Mouse (Mus musculus): ENCODE data around the gene Stxbp6. TPM values are rescaled to one million over a fixed set of nuclear protein-coding genes. Genes with fewer than 3 reads are reported as not detected.

Gene Stxbp6
- total and polyA plus RNA-seq, 3 experiments = not detected

GRCm38 (mm10) chr12:44928456-44928855 is 146.1 kb downstream of the Stxbp6 start:
- H3K36me3 ChIP-seq (replicated peaks in 1 of 2; ENCODE audit: control insufficient read depth in 1 of 2, insufficient read depth in 1 of 2, low read length in 1 of 2) = no peaks in the 10 kb centered on the region
- H3K79me2 ChIP-seq (replicated peaks; ENCODE audit: control insufficient read depth, extremely low read depth, insufficient read depth, poor library complexity, severe bottlenecking) = no peaks in the 10 kb centered on the region
- TF ChIP-seq CHD2 (IDR thresholded peaks at IDR 0.05; ENCODE audit: low read length) = no peak
- TF ChIP-seq SIN3A (IDR thresholded peaks at IDR 0.05; ENCODE audit: low read length) = no peak
- no peak for TF ChIP-seq JUN (IDR thresholded peaks at IDR 0.05; ENCODE audit: insufficient read depth, low read depth, low read length)
- no peak for TF ChIP-seq POLR2AphosphoS2 (IDR thresholded peaks at IDR 0.05; ENCODE audit: low read depth, low read length)
- TF ChIP-seq USF2 (conservative IDR thresholded peaks at IDR 0.05; ENCODE audit: low read depth, low read length) = no peak
- TF ChIP-seq POLR2A (IDR thresholded peaks at IDR 0.05; ENCODE audit: low read depth, low read length) = no peak
- TF ChIP-seq CHD1 (IDR thresholded peaks at IDR 0.05; ENCODE audit: low read depth, low read length) = no peak
- TF ChIP-seq MAX (IDR thresholded peaks at IDR 0.05; ENCODE audit: low read length) = no peak
- no peak for TF ChIP-seq UBTF (IDR thresholded peaks at IDR 0.05; ENCODE audit: low read depth, low read length)
- TF ChIP-seq EP300 (IDR thresholded peaks at IDR 0.05; ENCODE audit: low read length) = no peak
- no peak for TF ChIP-seq ZMIZ1 (IDR thresholded peaks at IDR 0.05; ENCODE audit: low read depth, low read length)
- TF ChIP-seq MAFK (IDR thresholded peaks at IDR 0.05; ENCODE audit: insufficient replicate concordance, low read length) = no peak
- no peak for TF ChIP-seq USF1 (IDR thresholded peaks at IDR 0.05; ENCODE audit: low read depth, low read length)
- no peak for TF ChIP-seq JUND (conservative IDR thresholded peaks at IDR 0.05; ENCODE audit: low read depth, low read length)
- TF ChIP-seq IRF4 (IDR thresholded peaks at IDR 0.05; ENCODE audit: low read depth, low read length) = no peak
- no peak for TF ChIP-seq MEF2A (IDR thresholded peaks at IDR 0.05; ENCODE audit: borderline replicate concordance, low read depth, low read length)
- no peak for TF ChIP-seq ELF1 (IDR thresholded peaks at IDR 0.05; ENCODE audit: low read depth, low read length)
- TF ChIP-seq PAX5 (IDR thresholded peaks at IDR 0.05; ENCODE audit: low read length) = no peak
- in situ Hi-C loops (cut with MboI; ENCODE audit: low pct_ligation_motif_present, low pct_unique_long_range_greater_than_20kb, low sequenced_read_pairs) (no loop called here), dilution Hi-C loops (cut with MboI; ENCODE audit: extremely low pct_ligation_motif_present, extremely low pct_unique_long_range_greater_than_20kb, low sequenced_read_pairs) (no loop called here)
- peaks cover 66% of the 10 kb centered on the region for H3K9me3 ChIP-seq (replicated peaks; ENCODE audit: low read length)
- H3K27ac ChIP-seq (ENCODE audit: insufficient read depth, low read depth) = no peak overlapping the region
- DNase-seq (ENCODE audit: extremely low read depth) = no peak
- no peaks in the 10 kb centered on the region for H3K4me1 ChIP-seq (ENCODE audit: control insufficient read depth in 1 of 2, insufficient read depth in 2 of 2)
- no peaks in the 10 kb centered on the region for H3K27me3 ChIP-seq (replicated peaks)
- H3K4me3 ChIP-seq (replicated peaks in 1 of 3; ENCODE audit: low read depth in 2 of 3, low read length in 2 of 3, poor library complexity in 1 of 3) = no peak overlapping the region
- no peak overlapping the region for H3K9ac ChIP-seq (ENCODE audit: insufficient read depth, low read depth)
- H3K4me2 ChIP-seq (ENCODE audit: insufficient read depth, low read depth, poor library complexity, severe bottlenecking) = no peak overlapping the region

- no peaks in the 10 kb centered on the region for H3K36me3 ChIP-seq (replicated peaks in 1 of 2; ENCODE audit: control insufficient read depth in 1 of 2, insufficient read depth in 1 of 2, low read length in 1 of 2)
- in situ Hi-C loops (cut with MboI; ENCODE audit: low pct_ligation_motif_present, low pct_unique_long_range_greater_than_20kb, low sequenced_read_pairs) (no loop called here), dilution Hi-C loops (cut with MboI; ENCODE audit: extremely low pct_ligation_motif_present, extremely low pct_unique_long_range_greater_than_20kb, low sequenced_read_pairs) (no loop called here)
- DNase-seq (ENCODE audit: extremely low read depth) = no peak
- no peak overlapping the region for H3K27ac ChIP-seq (ENCODE audit: insufficient read depth, low read depth)
- no peaks in the 10 kb centered on the region for H3K4me1 ChIP-seq (ENCODE audit: control insufficient read depth in 1 of 2, insufficient read depth in 2 of 2)
- peaks cover 55% of the 10 kb centered on the region for H3K9me3 ChIP-seq (replicated peaks; ENCODE audit: low read length)
- no peaks in the 10 kb centered on the region for H3K79me2 ChIP-seq (replicated peaks; ENCODE audit: control insufficient read depth, extremely low read depth, insufficient read depth, poor library complexity, severe bottlenecking)
- H3K9ac ChIP-seq (ENCODE audit: insufficient read depth, low read depth) = no peak overlapping the region
- no peak for TF ChIP-seq ETS1 (conservative IDR thresholded peaks at IDR 0.05; ENCODE audit: low read depth, low read length)
- TF ChIP-seq PAX5 (IDR thresholded peaks at IDR 0.05; ENCODE audit: low read length) = no peak
- no peaks in the 10 kb centered on the region for H3K27me3 ChIP-seq (replicated peaks)
- no peak overlapping the region for H3K4me2 ChIP-seq (ENCODE audit: insufficient read depth, low read depth, poor library complexity, severe bottlenecking)
- H3K4me3 ChIP-seq (replicated peaks in 1 of 3; ENCODE audit: low read depth in 2 of 3, low read length in 2 of 3, poor library complexity in 1 of 3) = no peak overlapping the region
Measured at GRCm38 (mm10) chr12:44925901-44926300, 148.6 kb downstream of the Stxbp6 start.

Data from CH12.LX (cell line).